Mouse (Mus musculus): ENCODE results near the gene Gm4491.

Gene Gm4491

GRCm38 (mm10) chr14:57115823-57116544 lies at the start of gene Gm4491:
TSS of gene Gm4491 (minus strand) at chr14:57115883.
- no peak for DNase-seq

GRCm38 (mm10) chr14:57161833-57162232 lies 46.1 kb upstream of the Gm4491 start:
- no peak for DNase-seq

- DNase-seq = no peak
These were observed 45.5 kb upstream of the Gm4491 start for GRCm38 (mm10) chr14:57161201-57161600.

- no peak for DNase-seq
These were observed 39.2 kb upstream of the Gm4491 start for GRCm38 (mm10) chr14:57154916-57155315.

- peak; percentile 20 for DNase-seq
These were observed 30.1 kb upstream of the Gm4491 start for GRCm38 (mm10) chr14:57145741-57146140.

- no peak for DNase-seq
These were observed 19.6 kb upstream of the Gm4491 start for GRCm38 (mm10) chr14:57135265-57135664.

GRCm38 (mm10) chr14:57133161-57133661 lies 17.5 kb upstream of the Gm4491 start, which contains the start of gene Gjb6:
TSS of gene Gjb6 (minus strand) at chr14:57133611.
- DNase-seq = no peak

GRCm38 (mm10) chr14:57127383-57127782 lies 11.7 kb upstream of the Gm4491 start:
- no peak for DNase-seq

GRCm38 (mm10) chr14:57122295-57122694 lies 6.6 kb upstream of the Gm4491 start:
- no peak for DNase-seq

GRCm38 (mm10) chr14:57109194-57109593 lies 6.5 kb downstream of the Gm4491 start:
- DNase-seq = no peak

- no peak for DNase-seq
These were observed 7.8 kb downstream of the Gm4491 start for GRCm38 (mm10) chr14:57107916-57108315.

- peak; percentile 91 for DNase-seq
These were observed 8.6 kb downstream of the Gm4491 start for GRCm38 (mm10) chr14:57107091-57107490.

GRCm38 (mm10) chr14:57105721-57106120 lies 10.0 kb downstream of the Gm4491 start:
- no peak for DNase-seq

GRCm38 (mm10) chr14:57105111-57105510 lies 10.6 kb downstream of the Gm4491 start:
- DNase-seq = no peak

- peak; percentile 91 for DNase-seq
These were observed 11.3 kb downstream of the Gm4491 start, which contains the start of gene Gjb2 for GRCm38 (mm10) chr14:57104106-57105023. TSS of gene Gjb2 (minus strand) at chr14:57104702.

- DNase-seq = peak; percentile 43
These were observed 12.0 kb downstream of the Gm4491 start for GRCm38 (mm10) chr14:57103711-57104105.

GRCm38 (mm10) chr14:57103121-57103520 lies 12.6 kb downstream of the Gm4491 start:
- peak; percentile 42 for DNase-seq

GRCm38 (mm10) chr14:57101623-57102022 lies 14.1 kb downstream of the Gm4491 start:
- DNase-seq = no peak

GRCm38 (mm10) chr14:57095855-57096254 lies 19.8 kb downstream of the Gm4491 start:
- DNase-seq = no peak

GRCm38 (mm10) chr14:57093029-57093428 lies 22.7 kb downstream of the Gm4491 start:
- peak; percentile 82 for DNase-seq

- DNase-seq = peak; percentile 47
These were observed 25.7 kb downstream of the Gm4491 start for GRCm38 (mm10) chr14:57090001-57090400.

- peak; percentile 96 for DNase-seq
These were observed 26.6 kb downstream of the Gm4491 start for GRCm38 (mm10) chr14:57089107-57089506.

- peak; percentile 83 for DNase-seq
These were observed 31.5 kb downstream of the Gm4491 start for GRCm38 (mm10) chr14:57084180-57084668.

Data from kidney, adult 9 months (tissue).